Mouse (Mus musculus) lung, adult 2 months (tissue): Measurements from ENCODE around the gene Msi2.

Source experiments
- CTCF ChIP-seq: fragments of 200-500 bp; IDR thresholded peaks from 2 replicates; pipeline ENCODE4 v1.5.1; 2011; ENCODE audit warnings: mild to moderate bottlenecking, low read length, control low read depth; ENCODE audit not compliant: insufficient read depth
- POLR2A ChIP-seq: fragments of 200-500 bp; IDR thresholded peaks from 2 replicates; pipeline ENCODE4 v1.6.1; 2011; ENCODE audit warnings: low read depth, mild to moderate bottlenecking, control low read depth, low read length, borderline replicate concordance; ENCODE audit errors: extremely low read depth

GRCm38 (mm10) chr11:88587710-88588109, 130.6 kb downstream of the Msi2 start:
- no peak for TF ChIP-seq POLR2A
- no peak for TF ChIP-seq CTCF
